Mouse (Mus musculus): ENCODE results near the gene S100a1.

- no peak for TF ChIP-seq CTCF (IDR thresholded peaks at IDR 0.05; ENCODE audit: low read depth)
- TF ChIP-seq EP300 (optimal IDR thresholded peaks at IDR 0.05), result no peak
Measured at GRCm38 (mm10) chr3:90549676-90550420, 35.7 kb upstream of the S100a1 start.

All from stomach, postnatal 0 days (tissue).